Comparison of ENCODE assay signal across 8 mouse cellular contexts in genomic region chr8:11477811-11478761, GRCm38 (mm10). TPM values are rescaled to one million over a fixed set of nuclear protein-coding genes. Genes with fewer than 3 reads are reported as not detected.
DNase-seq lines count a peak whose midpoint lies in the region; ATAC-seq and TF ChIP-seq lines count a peak whose summit lies in the region.

Gene Rab20 (minus strand): TSS chr8:11478710.

- H3K4me2 ChIP-seq in hindbrain, embryonic 16.5 days (ENCODE audit: low read length), result peak within 1 kb of the TSS; percentile 100
- H3K4me2 ChIP-seq in midbrain, postnatal 0 days (ENCODE audit: low read depth, low read length, poor library complexity, severe bottlenecking), result peak within 1 kb of the TSS; percentile 92

- peaks cover 25% of the 10 kb centered on the region for H3K79me2 ChIP-seq in liver, adult 2 months (ENCODE audit: control insufficient read depth, insufficient read depth, low read length)

- H3K4me3 ChIP-seq in left cerebral cortex, adult 2 months, result peak within 1 kb of the TSS; percentile 43
- peak within 1 kb of the TSS; percentile 57 for H3K4me3 ChIP-seq in hindbrain, embryonic 16.5 days (ENCODE audit: low read length)
- H3K4me3 ChIP-seq in liver, adult 2 months (ENCODE audit: insufficient read depth, low read depth, low read length), result peak within 1 kb of the TSS; percentile 79
- peak within 1 kb of the TSS; percentile 46 for H3K4me3 ChIP-seq in midbrain, postnatal 0 days (ENCODE audit: low read depth, low read length)

- H3K9ac ChIP-seq in hindbrain, embryonic 16.5 days (ENCODE audit: low read depth, low read length), result peak within 1 kb of the TSS; percentile 64
- peak within 1 kb of the TSS; percentile 83 for H3K9ac ChIP-seq in liver, adult 2 months (ENCODE audit: low read depth, low read length)
- H3K9ac ChIP-seq in midbrain, postnatal 0 days (replicated peaks; ENCODE audit: low read length, poor library complexity, severe bottlenecking), result 0 out of 2 replicates have a peak within 1 kb of the TSS, but pooled peaks have one; percentile 44

- peak; percentile 56; the same call in 1 of the 2 replicates for TF ChIP-seq POLR2A in liver, adult 2 months (IDR thresholded peaks at IDR 0.05; ENCODE audit: extremely low read depth, insufficient read depth, low read length)

- H3K27ac ChIP-seq in left cerebral cortex, adult 2 months, result no peak within 1 kb of the TSS
- no peak within 1 kb of the TSS for H3K27ac ChIP-seq in hindbrain, embryonic 16.5 days (ENCODE audit: low read depth, low read length)
- H3K27ac ChIP-seq in liver, adult 2 months (replicated peaks; ENCODE audit: insufficient read depth, low read depth, low read length), result peak within 1 kb of the TSS; percentile 76
- H3K27ac ChIP-seq in midbrain, postnatal 0 days (ENCODE audit: low read depth, low read length), result no peak within 1 kb of the TSS

- under 1% methylated on average over 64 of the region's 69 CpGs for WGBS in hindbrain, embryonic 16.5 days
- under 1% methylated on average over 68 of the region's 69 CpGs for WGBS in liver, adult 2 months
- WGBS in midbrain, postnatal 0 days, result under 1% methylated on average over 61 of the region's 69 CpGs

- peaks cover 50% of the 10 kb centered on the region for H3K27me3 ChIP-seq in hindbrain, embryonic 16.5 days (replicated peaks; ENCODE audit: control insufficient read depth, insufficient read depth, low read length)
- no peaks in the 10 kb centered on the region for H3K27me3 ChIP-seq in liver, adult 2 months (ENCODE audit: control insufficient read depth, insufficient read depth, low read length)
- peaks cover 52% of the 10 kb centered on the region for H3K27me3 ChIP-seq in midbrain, postnatal 0 days (ENCODE audit: insufficient read depth, low read length)

- intact Hi-C loops in left cerebral cortex, adult 2 months (cut with DNase I), result no loop called here
- intact Hi-C loops in gastrocnemius, postnatal 14 days (cut with DNase I; ENCODE audit: low total_unique reads), result no loop called here

- peak in 1 of 2 experiments; percentile 20 for DNase-seq in left cerebral cortex, adult 2 months (ENCODE audit: extremely low spot score in 1 of 2, low spot score in 2 of 2)
- DNase-seq in left cerebral cortex, adult 11 months (ENCODE audit: low spot score), result no peak
- peak; percentile 83 to 91 for DNase-seq in adrenal gland, postnatal 36 days
- DNase-seq in gastrocnemius, postnatal 14 days, result peak; percentile 64
- DNase-seq in liver, adult 2 months (ENCODE audit: extremely low read depth, low read depth, low spot score), result peak; percentile 87
- DNase-seq in midbrain, postnatal 0 days (ENCODE audit: low spot score), result peak; percentile 21
- peak; percentile 44 for DNase-seq in thymus, postnatal 0 days (ENCODE audit: low spot score)

- TF ChIP-seq CTCF in left cerebral cortex, adult 2 months (IDR thresholded peaks at IDR 0.05), result no peak
- TF ChIP-seq CTCF in liver, adult 2 months (IDR thresholded peaks at IDR 0.05; ENCODE audit: low read depth, low read length), result no peak
- TF ChIP-seq CTCF in midbrain, postnatal 0 days (IDR thresholded peaks at IDR 0.05), result no peak

- peaks cover 17% of the 10 kb centered on the region for H3K4me1 ChIP-seq in hindbrain, embryonic 16.5 days (ENCODE audit: control insufficient read depth, insufficient read depth, low read depth, low read length)
- peaks cover 29% of the 10 kb centered on the region for H3K4me1 ChIP-seq in liver, adult 2 months (ENCODE audit: control insufficient read depth, insufficient read depth, low read length)
- H3K4me1 ChIP-seq in midbrain, postnatal 0 days (ENCODE audit: insufficient read depth, low read length), result peaks cover 10% of the 10 kb centered on the region; the same call in 1 of the 2 replicates

- ATAC-seq in hindbrain, embryonic 16.5 days, result peak; percentile 84
- peak; percentile 66 for ATAC-seq in midbrain, postnatal 0 days (ENCODE audit: low FRiP score)

- H3K9me3 ChIP-seq in hindbrain, embryonic 16.5 days (ENCODE audit: control insufficient read depth, low read length), result no peaks in the 10 kb centered on the region
- no peaks in the 10 kb centered on the region for H3K9me3 ChIP-seq in midbrain, postnatal 0 days (ENCODE audit: low read length)

- no peaks in the 10 kb centered on the region for H3K36me3 ChIP-seq in hindbrain, embryonic 16.5 days (ENCODE audit: control insufficient read depth, insufficient read depth, low read length)
- no peaks in the 10 kb centered on the region for H3K36me3 ChIP-seq in liver, adult 2 months (ENCODE audit: control insufficient read depth, insufficient read depth, low read length)
- no peaks in the 10 kb centered on the region for H3K36me3 ChIP-seq in midbrain, postnatal 0 days (ENCODE audit: insufficient read depth, low read length)

RNA-seq across cellular contexts. Expression of gene Rab20, which starts in this region (rescaled TPM):
- under 1 TPM in 1 of 2 experiments, not detected in 1; 0.25 TPM for total RNA-seq in left cerebral cortex, adult 2 months (2021)
- total RNA-seq in adrenal gland, postnatal 36 days (2021), result 10 to 100 TPM in 1 of 2 experiments, 1 to 10 TPM in 1; 6.7 to 12.5 TPM
- total RNA-seq in gastrocnemius, postnatal 14 days (2021), result under 1 TPM; 0.53 to 0.69 TPM
- 1.5 and 1.6 TPM in 2 replicates for polyA plus RNA-seq in hindbrain, embryonic 16.5 days (2015; fragmentation: Nextera tagmentation; extraction: Ambion mirVana)
- total RNA-seq in liver, adult 2 months (2014; rRNA removed), result 15.9 and 19.7 TPM in 2 replicates
- 21.2 and 23.0 TPM in 2 replicates for polyA plus RNA-seq in liver, adult 2 months (2012; rRNA removed)
- total RNA-seq in midbrain, postnatal 0 days (2014; rRNA removed), result 0.28 and 0.60 TPM in 2 replicates
- polyA plus RNA-seq in midbrain, postnatal 0 days (2015; fragmentation: Nextera tagmentation; extraction: Ambion mirVana), result 0.58 and 0.72 TPM in 2 replicates
- polyA plus RNA-seq in thymus, postnatal 0 days (2015; fragmentation: Nextera tagmentation; extraction: Ambion mirVana), result 6.2 and 8.0 TPM in 2 replicates

Comparison
In these comparisons a context has a peak if more than half of its experiments do, and no peak if none do; other contexts are left out.
1. Peak in DNase-seq in gastrocnemius, postnatal 14 days; RNA of the gene not detected or under 1 TPM.
2. Peak in DNase-seq, ATAC-seq, H3K4me3 ChIP-seq, H3K9ac ChIP-seq and H3K4me2 ChIP-seq in midbrain, postnatal 0 days; RNA of the gene not detected or under 1 TPM.